8 mouse cellular contexts compared by ENCODE assay signal in the genomic region with DNA sequence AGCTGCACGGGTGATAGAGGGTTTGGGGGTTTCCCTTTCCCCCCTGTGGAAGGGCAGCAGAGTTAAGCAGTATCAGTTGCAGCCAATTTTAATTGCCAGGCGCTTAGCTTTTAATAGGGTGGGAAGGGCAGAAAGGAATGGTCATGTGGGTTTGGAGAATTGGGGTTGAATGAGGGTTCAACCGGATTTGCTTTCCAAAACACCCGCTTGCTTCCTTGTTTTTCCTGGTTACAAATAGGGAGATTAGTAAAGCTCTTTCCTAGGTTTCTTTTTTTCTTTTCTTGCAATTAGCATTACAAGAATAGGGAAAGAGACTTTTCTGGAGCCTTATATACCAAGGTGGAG. TPM values are rescaled to one million over a fixed set of nuclear protein-coding genes. Genes with fewer than 3 reads are reported as not detected.
DNase-seq lines count a peak whose midpoint lies in the region; ATAC-seq and TF ChIP-seq lines count a peak whose summit lies in the region.

No protein-coding gene starts in this region.

- H3K4me2 ChIP-seq in CH12.LX (ENCODE audit: insufficient read depth, low read depth, poor library complexity, severe bottlenecking), result peak overlapping the region; percentile 99
- peak overlapping the region; percentile 52 for H3K4me2 ChIP-seq in forebrain, embryonic 14.5 days (ENCODE audit: low read length)
- peak overlapping the region; percentile 90 for H3K4me2 ChIP-seq in liver, embryonic 12.5 days

- no peaks in the 10 kb centered on the region for H3K9me3 ChIP-seq in CH12.LX (replicated peaks; ENCODE audit: low read length)
- no peaks in the 10 kb centered on the region for H3K9me3 ChIP-seq in forebrain, embryonic 14.5 days (replicated peaks; ENCODE audit: control insufficient read depth, low read length)
- H3K9me3 ChIP-seq in liver, embryonic 12.5 days (replicated peaks), result no peaks in the 10 kb centered on the region

- TF ChIP-seq POLR2A in CH12.LX (IDR thresholded peaks at IDR 0.05; ENCODE audit: low read depth, low read length), result no peak

- WGBS in forebrain, embryonic 14.5 days, result 0% methylated on average over 4 of the region's 4 CpGs
- 3% methylated on average over 4 of the region's 4 CpGs for WGBS in liver, embryonic 12.5 days (ENCODE audit: insufficient replicate concordance)

- H3K9ac ChIP-seq in CH12.LX (ENCODE audit: insufficient read depth, low read depth), result peak overlapping the region; percentile 95; the same call in 1 of the 2 replicates
- H3K9ac ChIP-seq in forebrain, embryonic 14.5 days (ENCODE audit: low read length), result peak overlapping the region; percentile 79
- H3K9ac ChIP-seq in liver, embryonic 12.5 days, result peak overlapping the region; percentile 97

- H3K36me3 ChIP-seq in CH12.LX (replicated peaks in 1 of 2; ENCODE audit: control insufficient read depth in 1 of 2, insufficient read depth in 1 of 2, low read length in 1 of 2), result peaks cover 6 to 40% of the 10 kb centered on the region in 2 experiments
- H3K36me3 ChIP-seq in forebrain, embryonic 14.5 days (ENCODE audit: control insufficient read depth, insufficient read depth, low read length), result peaks cover 6% of the 10 kb centered on the region; the same call in 1 of the 2 replicates
- peaks cover 34% of the 10 kb centered on the region for H3K36me3 ChIP-seq in liver, embryonic 12.5 days

- in situ Hi-C loops in CH12.LX (cut with MboI; ENCODE audit: low pct_ligation_motif_present, low pct_unique_long_range_greater_than_20kb, low sequenced_read_pairs), result no loop called here

- no peak overlapping the region for H3K27ac ChIP-seq in CH12.LX (ENCODE audit: insufficient read depth, low read depth)
- H3K27ac ChIP-seq in forebrain, embryonic 14.5 days (ENCODE audit: low read depth, low read length), result peak overlapping the region; percentile 97; the same call in 1 of the 2 replicates
- H3K27ac ChIP-seq in liver, embryonic 12.5 days, result peak overlapping the region; percentile 94

- ATAC-seq in forebrain, embryonic 14.5 days, result no peak; the same call in 1 of the 2 replicates
- ATAC-seq in liver, embryonic 12.5 days, result no peak

- peak overlapping the region; percentile 68 to 90 (median 85) for H3K4me3 ChIP-seq in CH12.LX (replicated peaks in 1 of 3; ENCODE audit: low read depth in 2 of 3, low read length in 2 of 3, poor library complexity in 1 of 3)
- H3K4me3 ChIP-seq in forebrain, embryonic 14.5 days (ENCODE audit: low read depth, low read length), result peak overlapping the region; percentile 84
- peak overlapping the region; percentile 88 for H3K4me3 ChIP-seq in liver, embryonic 12.5 days

- TF ChIP-seq RAD21 in CH12.LX (IDR thresholded peaks at IDR 0.05; ENCODE audit: low read depth, low read length), result no peak

- dilution Hi-C loops in CH12.LX (cut with MboI; ENCODE audit: extremely low pct_ligation_motif_present, extremely low pct_unique_long_range_greater_than_20kb, low sequenced_read_pairs), result no loop called here

- no peak for TF ChIP-seq CTCF in CH12.LX (conservative IDR thresholded peaks at IDR 0.05 in 1 of 2, IDR thresholded peaks at IDR 0.05 in 1 of 2; ENCODE audit: low read depth in 2 of 2, low read length in 2 of 2)

- DNase-seq in embryo, embryonic 10 days (ENCODE audit: low spot score), result peak; percentile 26
- DNase-seq in embryo, embryonic 10.5 days (ENCODE audit: low spot score), result no peak
- no peak for DNase-seq in CH12.LX (ENCODE audit: extremely low read depth)
- DNase-seq in forebrain, embryonic 14.5 days (ENCODE audit: low spot score), result peak; percentile 41
- DNase-seq in right cerebral cortex, postnatal 36 days (ENCODE audit: low spot score in 2 of 2), result no peak
- DNase-seq in spleen, adult 12 weeks (ENCODE audit: low spot score), result no peak
- DNase-seq in adrenal gland, postnatal 10 days, result no peak

- peaks cover 59% of the 10 kb centered on the region for H3K79me2 ChIP-seq in CH12.LX (replicated peaks; ENCODE audit: control insufficient read depth, extremely low read depth, insufficient read depth, poor library complexity, severe bottlenecking)

- H3K4me1 ChIP-seq in CH12.LX (ENCODE audit: control insufficient read depth in 1 of 2, insufficient read depth in 2 of 2), result peaks cover 13 to 61% of the 10 kb centered on the region in 2 experiments
- H3K4me1 ChIP-seq in forebrain, embryonic 14.5 days (ENCODE audit: control insufficient read depth, insufficient read depth, low read length), result peaks cover 19% of the 10 kb centered on the region
- H3K4me1 ChIP-seq in liver, embryonic 12.5 days, result peaks cover 58% of the 10 kb centered on the region

- TF ChIP-seq EP300 in CH12.LX (IDR thresholded peaks at IDR 0.05; ENCODE audit: low read length), result no peak

- no peaks in the 10 kb centered on the region for H3K27me3 ChIP-seq in CH12.LX (replicated peaks)
- no peaks in the 10 kb centered on the region for H3K27me3 ChIP-seq in forebrain, embryonic 14.5 days (replicated peaks; ENCODE audit: control insufficient read depth, insufficient read depth, low read length)
- no peaks in the 10 kb centered on the region for H3K27me3 ChIP-seq in liver, embryonic 12.5 days (replicated peaks)

TF ChIP-seq in CH12.LX, 34 proteins besides CTCF, POLR2A, EP300 and RAD21:
- TF ChIP-seq JUND (conservative IDR thresholded peaks at IDR 0.05; ENCODE audit: low read depth, low read length) (no peak), BHLHE40 (IDR thresholded peaks at IDR 0.05; ENCODE audit: low read depth, low read length) (0 out of 2 replicates have a peak, but pooled peaks have one; percentile 12), JUN (IDR thresholded peaks at IDR 0.05; ENCODE audit: insufficient read depth, low read depth, low read length) (no peak)

RNA-seq across cellular contexts. Expression of gene Dedd, which starts 1.2 kb away (rescaled TPM):
- total RNA-seq in CH12.LX (2012; rRNA removed), result 18.7 and 21.5 TPM in 2 replicates
- total RNA-seq in CH12.LX (2014; rRNA removed), result 13.1 and 14.5 TPM in 2 replicates
- polyA plus RNA-seq in CH12.LX (2012; ENCODE audit: insufficient read length, low read depth), result 34.5 and 35.8 TPM in 2 replicates
- 53.9 and 60.5 TPM in 2 replicates for polyA plus RNA-seq in forebrain, embryonic 14.5 days (2014; fragmentation: Nextera tagmentation; extraction: Ambion mirVana)
- polyA plus RNA-seq in liver, embryonic 12.5 days (2016; fragmentation: Nextera tagmentation; extraction: Ambion mirVana), result 24.9 and 26.1 TPM in 2 replicates
- 10 to 100 TPM; 33.7 to 35.2 TPM for total RNA-seq in adrenal gland, postnatal 10 days (2021)

RNA-seq across cellular contexts. Expression of gene Nit1, which starts 15.3 kb away (rescaled TPM):
- total RNA-seq in CH12.LX (2012; rRNA removed) (40.8 and 41.0 TPM in 2 replicates), CH12.LX (2014; rRNA removed) (48.6 and 51.4 TPM in 2 replicates)
- 39.5 and 42.4 TPM in 2 replicates for polyA plus RNA-seq in CH12.LX (2012; ENCODE audit: insufficient read length, low read depth)
- polyA plus RNA-seq in forebrain, embryonic 14.5 days (2014; fragmentation: Nextera tagmentation; extraction: Ambion mirVana), result 45.9 and 46.0 TPM in 2 replicates
- 22.8 and 25.3 TPM in 2 replicates for polyA plus RNA-seq in liver, embryonic 12.5 days (2016; fragmentation: Nextera tagmentation; extraction: Ambion mirVana)
- total RNA-seq in adrenal gland, postnatal 10 days (2021), result 10 to 100 TPM; 51.4 to 56.0 TPM

RNA-seq across cellular contexts. Expression of gene Pfdn2, which starts 15.3 kb away (rescaled TPM):
- total RNA-seq in CH12.LX (2012; rRNA removed), result 25.2 and 28.2 TPM in 2 replicates
- 32.3 and 33.0 TPM in 2 replicates for total RNA-seq in CH12.LX (2014; rRNA removed)
- 292 and 408 TPM in 2 replicates for polyA plus RNA-seq in CH12.LX (2012; ENCODE audit: insufficient read length, low read depth)
- polyA plus RNA-seq in forebrain, embryonic 14.5 days (2014; fragmentation: Nextera tagmentation; extraction: Ambion mirVana), result 78.3 and 82.6 TPM in 2 replicates
- polyA plus RNA-seq in liver, embryonic 12.5 days (2016; fragmentation: Nextera tagmentation; extraction: Ambion mirVana), result 74.3 and 76.1 TPM in 2 replicates
- 100 to 1,000 TPM; 107 to 114 TPM for total RNA-seq in adrenal gland, postnatal 10 days (2021)

RNA-seq across cellular contexts. Expression of gene Klhdc9, which starts 30.4 kb away (rescaled TPM):
- total RNA-seq in CH12.LX (2012; rRNA removed) (0.08 and 0.13 TPM in 2 replicates), CH12.LX (2014; rRNA removed) (not detected in 2 replicates)
- polyA plus RNA-seq in CH12.LX (2012; ENCODE audit: insufficient read length, low read depth), result not detected in 2 replicates
- polyA plus RNA-seq in forebrain, embryonic 14.5 days (2014; fragmentation: Nextera tagmentation; extraction: Ambion mirVana), result 3.0 and 5.2 TPM in 2 replicates
- polyA plus RNA-seq in liver, embryonic 12.5 days (2016; fragmentation: Nextera tagmentation; extraction: Ambion mirVana), result 0.35 and 0.46 TPM in 2 replicates
- total RNA-seq in adrenal gland, postnatal 10 days (2021), result 1 to 10 TPM; 5.3 to 5.7 TPM

RNA-seq across cellular contexts. Expression of gene Ufc1, which starts 35.4 kb away (rescaled TPM):
- total RNA-seq in CH12.LX (2012; rRNA removed) (98.4 and 120 TPM in 2 replicates), CH12.LX (2014; rRNA removed) (115 and 121 TPM in 2 replicates)
- polyA plus RNA-seq in CH12.LX (2012; ENCODE audit: insufficient read length, low read depth), result 71.4 and 76.2 TPM in 2 replicates
- 119 and 127 TPM in 2 replicates for polyA plus RNA-seq in forebrain, embryonic 14.5 days (2014; fragmentation: Nextera tagmentation; extraction: Ambion mirVana)
- polyA plus RNA-seq in liver, embryonic 12.5 days (2016; fragmentation: Nextera tagmentation; extraction: Ambion mirVana), result 55.9 and 58.3 TPM in 2 replicates
- 100 to 1,000 TPM; 145 to 153 TPM for total RNA-seq in adrenal gland, postnatal 10 days (2021)

Comparison
In these comparisons a context has a peak if more than half of its experiments do, and no peak if none do; other contexts are left out.
1. DNase-seq: peak in embryo, embryonic 10 days (single experiment) and forebrain, embryonic 14.5 days (single experiment); none in embryo, embryonic 10.5 days (single experiment), CH12.LX (single experiment), right cerebral cortex, postnatal 36 days (0 of 2), spleen, adult 12 weeks (single experiment) and adrenal gland, postnatal 10 days (single experiment).
2. Peak in every context shown above with its lines, with median percentiles within 50 percentile points of each other: H3K4me2 ChIP-seq, H3K4me3 ChIP-seq and H3K9ac ChIP-seq.